Mouse (Mus musculus) liver, adult 2 months (tissue): Measurements from ENCODE around the gene Vsig2. TPM values are rescaled to one million over a fixed set of nuclear protein-coding genes. Genes with fewer than 3 reads are reported as not detected.

Source experiments
- DNase-seq: peaks from one replicate; pipeline ENCODE4 v3.0.0-alpha.2; 2011; ENCODE audit warnings: low read depth, low spot score; ENCODE audit errors: extremely low read depth
- H3K27ac ChIP-seq: fragments of 200-500 bp; replicated peaks from 2 replicates; pipeline ENCODE4 v1.5.1; 2012; ENCODE audit warnings: low read depth, mild to moderate bottlenecking, control low read depth, inconsistent platforms, low read length; ENCODE audit not compliant: insufficient read depth
- H3K27me3 ChIP-seq: fragments of 200-500 bp; 2 replicates; pipeline ENCODE4 v1.6.1; 2012; ENCODE audit warnings: mild to moderate bottlenecking, moderate library complexity, low read length, inconsistent platforms; ENCODE audit not compliant: control insufficient read depth, insufficient read depth
- H3K36me3 ChIP-seq: fragments of 200-500 bp; 2 replicates; pipeline ENCODE4 v1.6.1; 2012; ENCODE audit warnings: low read length, inconsistent platforms; ENCODE audit not compliant: control insufficient read depth, insufficient read depth
- H3K4me1 ChIP-seq: fragments of 200-500 bp; 2 replicates; pipeline ENCODE4 v1.6.1; 2011; ENCODE audit warnings: low read length; ENCODE audit not compliant: control insufficient read depth, insufficient read depth
- H3K4me3 ChIP-seq: fragments of 200-500 bp; 2 replicates; pipeline ENCODE4 v1.5.1; 2011; ENCODE audit warnings: low read depth, mild to moderate bottlenecking, control low read depth, low read length, moderate library complexity; ENCODE audit not compliant: insufficient read depth
- H3K79me2 ChIP-seq: fragments of 200-500 bp; 2 replicates; pipeline ENCODE4 v1.6.1; 2012; ENCODE audit warnings: inconsistent platforms, mild to moderate bottlenecking, low read length, moderate library complexity; ENCODE audit not compliant: control insufficient read depth, insufficient read depth
- H3K9ac ChIP-seq: fragments of 200-500 bp; 2 replicates; pipeline ENCODE4 v1.6.1; 2012; ENCODE audit warnings: low read depth, mild to moderate bottlenecking, control low read depth, inconsistent platforms, low read length
- CTCF ChIP-seq: fragments of 200-500 bp; IDR thresholded peaks from 2 replicates; pipeline ENCODE4 v1.5.1; 2011; ENCODE audit warnings: low read depth, low read length, control low read depth
- POLR2A ChIP-seq: fragments of 200-500 bp; IDR thresholded peaks from 2 replicates; pipeline ENCODE4 v1.6.1; 2011; ENCODE audit warnings: low read length, control low read depth; ENCODE audit not compliant: insufficient read depth; ENCODE audit errors: extremely low read depth
- WGBS: fragments of 180-500 bp; shearing (Covaris S2); methylation state at CpG from one replicate; pipeline ENCODE4 v1.1.7; 2018; 5-methylcytosine and 5-hydroxymethylcytosine counted together
- polyA plus RNA-seq: library from polyadenylated mRNA; depleted of rRNA; stranded (reverse); fragments of >200 nt; gene quantifications from 2 replicates; pipeline ENCODE4 v1.2.3, GENCODE M21; 2012
- total RNA-seq: library from RNA; depleted of rRNA; stranded (reverse); fragments of >200 nt; gene quantifications from 2 replicates; pipeline ENCODE4 v1.2.3, GENCODE M21; 2014

Gene Vsig2
- total and polyA plus RNA-seq, 2 experiments: 1.5 TPM

- no peak for DNase-seq
- TF ChIP-seq POLR2A (no peak), CTCF (no peak)
- H3K27ac ChIP-seq: no peak overlapping the region
- no peaks in the 10 kb centered on the region for H3K79me2 ChIP-seq
- no peak overlapping the region for H3K4me3 ChIP-seq
- H3K4me1 ChIP-seq: peaks cover 3% of the 10 kb centered on the region; the same call in 1 of the 2 replicates
- H3K9ac ChIP-seq: no peak overlapping the region
- WGBS: 73% methylated on average over 1 of the region's 1 CpGs
- no peaks in the 10 kb centered on the region for H3K36me3 ChIP-seq
- H3K27me3 ChIP-seq: peaks cover 7% of the 10 kb centered on the region; the same call in 1 of the 2 replicates
These were observed 15.2 kb downstream of the Vsig2 start for GRCm38 (mm10) chr9:37554279-37554678.

- WGBS: 60% methylated on average over 7 of the region's 7 CpGs
- no peaks in the 10 kb centered on the region for H3K79me2 ChIP-seq
- peaks cover 7% of the 10 kb centered on the region; the same call in 1 of the 2 replicates for H3K27me3 ChIP-seq
- no peak within 1 kb of the TSS for H3K27ac ChIP-seq
- TF ChIP-seq CTCF (no peak), POLR2A (no peak)
- no peaks in the 10 kb centered on the region for H3K36me3 ChIP-seq
- no peak within 1 kb of the TSS for H3K4me3 ChIP-seq
- no peak for DNase-seq
- H3K4me1 ChIP-seq: peaks cover 3% of the 10 kb centered on the region; the same call in 1 of the 2 replicates
- no peak within 1 kb of the TSS for H3K9ac ChIP-seq
These were observed 16.0 kb downstream of the Vsig2 start, which contains the start of gene Siae for GRCm38 (mm10) chr9:37554838-37555748. TSS of gene Siae (plus strand) at chr9:37555698.

GRCm38 (mm10) chr9:37556366-37556765 is 17.3 kb downstream of the Vsig2 start:
- Histone ChIP-seq H3K9ac (no peak overlapping the region), H3K4me1 (peaks cover 3% of the 10 kb centered on the region; the same call in 1 of the 2 replicates), H3K79me2 (no peaks in the 10 kb centered on the region), H3K4me3 (no peak overlapping the region), H3K36me3 (no peaks in the 10 kb centered on the region), H3K27me3 (peaks cover 7% of the 10 kb centered on the region; the same call in 1 of the 2 replicates), H3K27ac (no peak overlapping the region)
- WGBS: 82% methylated on average over 3 of the region's 3 CpGs
- no peak for DNase-seq
- no peak for TF ChIP-seq POLR2A

GRCm38 (mm10) chr9:37560617-37561016 is 21.6 kb downstream of the Vsig2 start:
- DNase-seq: no peak
- no peak overlapping the region for H3K4me3 ChIP-seq
- no peaks in the 10 kb centered on the region for H3K27me3 ChIP-seq
- H3K27ac ChIP-seq: no peak overlapping the region
- no peaks in the 10 kb centered on the region for H3K79me2 ChIP-seq
- no peaks in the 10 kb centered on the region for H3K4me1 ChIP-seq
- no peaks in the 10 kb centered on the region for H3K36me3 ChIP-seq
- TF ChIP-seq CTCF: no peak
- 89% methylated on average over 2 of the region's 2 CpGs for WGBS
- no peak overlapping the region for H3K9ac ChIP-seq

- H3K27me3 ChIP-seq: no peaks in the 10 kb centered on the region
- no peaks in the 10 kb centered on the region for H3K79me2 ChIP-seq
- TF ChIP-seq POLR2A: no peak
- TF ChIP-seq CTCF: no peak
- DNase-seq: no peak
- H3K4me1 ChIP-seq: 0 out of 2 replicates have a peak, but pooled peaks cover 2% of the 10 kb centered on the region
- H3K27ac ChIP-seq: no peak overlapping the region
- no peak overlapping the region for H3K4me3 ChIP-seq
- WGBS: 50% methylated on average over 1 of the region's 1 CpGs
- H3K9ac ChIP-seq: no peak overlapping the region
- no peaks in the 10 kb centered on the region for H3K36me3 ChIP-seq
These were observed 24.8 kb downstream of the Vsig2 start for GRCm38 (mm10) chr9:37563805-37564204.

- Histone ChIP-seq H3K27me3 (no peaks in the 10 kb centered on the region), H3K9ac (no peak overlapping the region), H3K79me2 (no peaks in the 10 kb centered on the region), H3K4me3 (no peak overlapping the region), H3K4me1 (0 out of 2 replicates have a peak, but pooled peaks cover 3% of the 10 kb centered on the region), H3K27ac (no peak overlapping the region), H3K36me3 (no peaks in the 10 kb centered on the region)
- TF ChIP-seq CTCF (no peak), POLR2A (no peak)
- DNase-seq: no peak
- WGBS: 86% methylated on average over 2 of the region's 2 CpGs
These were observed 28.0 kb downstream of the Vsig2 start for GRCm38 (mm10) chr9:37567019-37567418.
